Mouse (Mus musculus) testis, adult 2 months (tissue): ENCODE measurements around the gene Clec3b.

Experiments used
- CTCF ChIP-seq: fragments of 200-500 bp; IDR thresholded peaks from 2 replicates; pipeline ENCODE4 v1.5.1; 2012; ENCODE audit warnings: low read depth, mild to moderate bottlenecking, inconsistent platforms, low read length, moderate library complexity; ENCODE audit not compliant: control insufficient read depth, insufficient read depth, insufficient replicate concordance
- POLR2A ChIP-seq: fragments of 200-500 bp; IDR thresholded peaks from 2 replicates; pipeline ENCODE4 v1.6.1; 2012; ENCODE audit warnings: low read depth, mild to moderate bottlenecking, inconsistent platforms, low read length, moderate library complexity; ENCODE audit not compliant: control insufficient read depth

DNA sequence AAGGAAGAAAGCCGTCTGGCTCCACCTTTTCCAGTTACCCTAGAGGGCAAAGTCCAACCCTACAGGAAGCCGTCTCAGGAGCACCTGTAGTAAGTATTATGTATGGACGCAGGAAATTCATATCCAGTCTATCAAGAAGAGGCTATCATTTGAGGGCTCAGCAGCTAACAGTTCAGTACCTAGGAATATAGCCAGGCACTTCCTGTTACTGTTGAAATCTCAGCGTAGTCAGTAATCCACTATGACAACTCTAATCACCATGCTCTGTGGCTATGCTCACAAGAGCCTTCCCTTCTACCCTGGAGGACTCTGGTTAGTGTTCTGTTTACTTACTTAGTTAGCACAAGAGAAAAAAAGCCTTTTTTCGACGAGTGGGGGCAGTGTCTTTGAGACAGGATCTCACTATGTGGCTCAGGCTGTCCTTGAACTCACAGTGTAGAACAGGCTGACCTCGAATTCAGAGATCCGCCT lies 39.0 kb upstream of the Clec3b start:
- TF ChIP-seq CTCF (no peak), POLR2A (no peak)
